Mouse (Mus musculus): ENCODE results near the gene Psma7. TPM values are rescaled to one million over a fixed set of nuclear protein-coding genes. Genes with fewer than 3 reads are reported as not detected.

Psma7 gene
- polyA plus RNA-seq, 1 experiment, result 87.4 TPM

DNA sequence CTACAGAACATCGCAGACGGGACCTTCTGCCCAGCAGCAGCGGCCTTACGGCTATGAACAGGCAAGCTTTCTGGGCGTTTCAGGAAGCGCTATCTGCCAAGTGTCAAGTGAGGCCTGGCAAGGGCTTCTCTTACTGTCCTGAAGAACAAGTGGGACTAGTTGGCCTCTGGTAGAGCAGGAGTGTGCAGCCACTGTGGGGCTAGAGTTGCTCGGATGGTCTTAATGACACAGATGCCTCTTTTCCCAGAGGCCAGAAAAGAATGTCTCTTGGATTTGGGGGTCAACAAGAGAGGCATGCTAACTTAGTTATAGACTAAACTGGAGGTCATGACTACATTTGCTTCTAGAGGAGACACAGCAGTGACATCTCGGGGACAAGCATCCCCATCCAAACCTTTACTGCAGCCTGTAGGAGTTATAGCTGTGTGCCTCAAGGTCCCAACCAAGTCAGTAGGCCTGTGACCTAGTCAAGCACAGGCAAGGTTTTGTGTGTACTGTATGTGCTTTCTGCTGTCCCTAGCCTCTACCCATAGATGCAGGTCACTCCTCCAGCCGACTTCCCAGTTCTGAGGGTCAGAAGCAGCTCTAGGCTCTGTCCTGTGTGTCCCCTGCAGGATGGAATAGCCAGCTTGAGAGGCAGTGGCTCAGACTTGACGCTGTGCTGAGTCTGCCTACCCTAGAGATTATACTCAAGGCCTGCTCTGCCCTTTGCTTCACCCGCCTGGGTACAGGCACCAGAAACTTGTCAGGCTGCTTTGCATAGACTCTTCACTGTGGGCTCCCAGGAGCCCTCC is 21.3 kb upstream of the Psma7 start:
- Histone ChIP-seq H3K4me3 (ENCODE audit: extremely low read depth, insufficient read depth, insufficient read length) (no peak overlapping the region), H3K27ac (ENCODE audit: insufficient read depth, low read length) (no peak overlapping the region), H3K27me3 (ENCODE audit: control insufficient read depth, insufficient read depth, low read length) (no peaks in the 10 kb centered on the region), H3K36me3 (ENCODE audit: control insufficient read depth, insufficient read depth, low read length) (peaks cover 19% of the 10 kb centered on the region), H3K4me1 (ENCODE audit: control insufficient read depth, insufficient read depth, insufficient read length) (no peaks in the 10 kb centered on the region)
- no peak for DNase-seq (ENCODE audit: low read depth in 1 of 2, low spot score in 2 of 2)
- TF ChIP-seq CTCF (IDR thresholded peaks at IDR 0.05; ENCODE audit: extremely low read depth, insufficient read depth, insufficient read length, insufficient replicate concordance) (no peak), POLR2A (IDR thresholded peaks at IDR 0.05; ENCODE audit: low read depth, low read length) (no peak)
- WGBS, result 92% methylated on average over 11 of the region's 11 CpGs

- no peak for DNase-seq (ENCODE audit: low read depth in 1 of 2, low spot score in 2 of 2)
- Histone ChIP-seq H3K4me3 (ENCODE audit: extremely low read depth, insufficient read depth, insufficient read length) (no peak overlapping the region), H3K4me1 (ENCODE audit: control insufficient read depth, insufficient read depth, insufficient read length) (peaks cover 2% of the 10 kb centered on the region; the same call in 1 of the 2 replicates), H3K27me3 (ENCODE audit: control insufficient read depth, insufficient read depth, low read length) (no peaks in the 10 kb centered on the region), H3K27ac (ENCODE audit: insufficient read depth, low read length) (no peak overlapping the region), H3K36me3 (ENCODE audit: control insufficient read depth, insufficient read depth, low read length) (peaks cover 7% of the 10 kb centered on the region)
- TF ChIP-seq CTCF (IDR thresholded peaks at IDR 0.05; ENCODE audit: extremely low read depth, insufficient read depth, insufficient read length, insufficient replicate concordance) (no peak), POLR2A (IDR thresholded peaks at IDR 0.05; ENCODE audit: low read depth, low read length) (no peak)
- WGBS, result 96% methylated on average over 9 of the region's 9 CpGs
These were observed 10.8 kb upstream of the Psma7 start for GRCm38 (mm10) chr2:180053001-180053400.

- H3K4me3 ChIP-seq (ENCODE audit: extremely low read depth, insufficient read depth, insufficient read length), result no peak overlapping the region
- no peaks in the 10 kb centered on the region for H3K27me3 ChIP-seq (ENCODE audit: control insufficient read depth, insufficient read depth, low read length)
- peaks cover 2% of the 10 kb centered on the region; the same call in 1 of the 2 replicates for H3K4me1 ChIP-seq (ENCODE audit: control insufficient read depth, insufficient read depth, insufficient read length)
- no peak overlapping the region for H3K27ac ChIP-seq (ENCODE audit: insufficient read depth, low read length)
- H3K36me3 ChIP-seq (ENCODE audit: control insufficient read depth, insufficient read depth, low read length), result peaks cover 6% of the 10 kb centered on the region
- WGBS, result 94% methylated on average over 14 of the region's 14 CpGs
- no peak for TF ChIP-seq POLR2A (IDR thresholded peaks at IDR 0.05; ENCODE audit: low read depth, low read length)
- TF ChIP-seq CTCF (IDR thresholded peaks at IDR 0.05; ENCODE audit: extremely low read depth, insufficient read depth, insufficient read length, insufficient replicate concordance), result peak; percentile 18; the same call in 1 of the 2 replicates
- DNase-seq (ENCODE audit: low read depth in 1 of 2, low spot score in 2 of 2), result peak in 1 of 2 experiments; percentile 22
These were observed 9.9 kb upstream of the Psma7 start for GRCm38 (mm10) chr2:180051986-180052733.

DNA sequence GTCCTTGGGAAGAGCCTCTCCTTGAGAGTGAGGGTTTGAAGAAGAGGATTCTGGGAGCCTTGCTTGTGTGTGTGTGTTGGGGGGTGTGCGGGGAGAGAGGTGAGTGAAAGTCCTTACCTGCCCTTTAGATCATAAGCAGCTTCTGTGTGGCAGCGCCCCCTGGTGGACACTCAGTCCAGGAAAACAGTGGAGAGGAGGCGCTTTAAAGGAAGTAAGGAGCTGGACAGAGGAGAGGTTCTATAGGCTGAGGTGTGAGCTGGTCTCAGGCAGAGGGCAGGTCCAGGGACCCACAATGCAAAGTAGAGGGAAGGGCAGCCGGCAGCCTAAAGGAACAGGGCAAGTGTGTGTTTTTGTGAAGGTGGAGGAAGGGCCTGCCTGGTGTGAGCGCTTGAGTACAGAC is 8.8 kb upstream of the Psma7 start:
- no peak overlapping the region for H3K4me3 ChIP-seq (ENCODE audit: extremely low read depth, insufficient read depth, insufficient read length)
- H3K27me3 ChIP-seq (ENCODE audit: control insufficient read depth, insufficient read depth, low read length), result no peaks in the 10 kb centered on the region
- WGBS, result 24% methylated on average over 5 of the region's 5 CpGs
- peaks cover 2% of the 10 kb centered on the region; the same call in 1 of the 2 replicates for H3K4me1 ChIP-seq (ENCODE audit: control insufficient read depth, insufficient read depth, insufficient read length)
- TF ChIP-seq CTCF (IDR thresholded peaks at IDR 0.05; ENCODE audit: extremely low read depth, insufficient read depth, insufficient read length, insufficient replicate concordance) (peak; percentile 86; the same call in 1 of the 2 replicates), POLR2A (IDR thresholded peaks at IDR 0.05; ENCODE audit: low read depth, low read length) (no peak)
- H3K36me3 ChIP-seq (ENCODE audit: control insufficient read depth, insufficient read depth, low read length), result peaks cover 6% of the 10 kb centered on the region
- DNase-seq (ENCODE audit: low read depth in 1 of 2, low spot score in 2 of 2), result peak; percentile 57 to 79
- no peak overlapping the region for H3K27ac ChIP-seq (ENCODE audit: insufficient read depth, low read length)

- Histone ChIP-seq H3K4me1 (ENCODE audit: control insufficient read depth, insufficient read depth, insufficient read length) (peaks cover 8% of the 10 kb centered on the region), H3K27me3 (ENCODE audit: control insufficient read depth, insufficient read depth, low read length) (no peaks in the 10 kb centered on the region), H3K27ac (ENCODE audit: insufficient read depth, low read length) (no peak overlapping the region), H3K4me3 (ENCODE audit: extremely low read depth, insufficient read depth, insufficient read length) (no peak overlapping the region), H3K36me3 (ENCODE audit: control insufficient read depth, insufficient read depth, low read length) (no peaks in the 10 kb centered on the region)
- no peak for TF ChIP-seq POLR2A (IDR thresholded peaks at IDR 0.05; ENCODE audit: low read depth, low read length)
- no peak for TF ChIP-seq CTCF (IDR thresholded peaks at IDR 0.05; ENCODE audit: extremely low read depth, insufficient read depth, insufficient read length, insufficient replicate concordance)
- DNase-seq (ENCODE audit: low read depth in 1 of 2, low spot score in 2 of 2), result no peak
- 96% methylated on average over 18 of the region's 18 CpGs for WGBS
These were observed 5.9 kb upstream of the Psma7 start for GRCm38 (mm10) chr2:180047980-180048635.

DNA sequence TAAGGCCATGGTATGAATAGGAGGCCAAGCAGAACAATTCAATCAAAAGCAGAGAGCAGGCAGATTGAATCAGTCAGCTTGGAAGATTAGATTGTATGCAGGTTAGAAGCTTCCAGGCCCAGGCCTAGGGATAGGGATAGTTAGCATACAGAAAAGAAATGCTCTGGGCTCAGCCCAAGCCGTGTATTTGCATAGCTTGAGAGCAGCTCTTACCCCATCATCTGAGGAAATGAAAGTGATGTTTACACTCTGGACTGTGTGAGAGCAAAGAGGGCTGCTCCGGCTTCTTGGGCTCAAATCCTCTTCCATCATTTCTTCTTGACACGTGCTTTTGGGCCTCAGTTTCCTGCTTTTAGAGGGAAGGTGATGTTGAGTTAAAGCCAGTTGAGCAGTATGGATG is 5.3 kb upstream of the Psma7 start:
- H3K27me3 ChIP-seq (ENCODE audit: control insufficient read depth, insufficient read depth, low read length), result no peaks in the 10 kb centered on the region
- H3K27ac ChIP-seq (ENCODE audit: insufficient read depth, low read length), result no peak overlapping the region
- H3K4me1 ChIP-seq (ENCODE audit: control insufficient read depth, insufficient read depth, insufficient read length), result peaks cover 9% of the 10 kb centered on the region
- DNase-seq (ENCODE audit: low read depth in 1 of 2, low spot score in 2 of 2), result no peak
- H3K36me3 ChIP-seq (ENCODE audit: control insufficient read depth, insufficient read depth, low read length), result no peaks in the 10 kb centered on the region
- WGBS, result 79% methylated on average over 3 of the region's 3 CpGs
- TF ChIP-seq POLR2A (IDR thresholded peaks at IDR 0.05; ENCODE audit: low read depth, low read length) (no peak), CTCF (IDR thresholded peaks at IDR 0.05; ENCODE audit: extremely low read depth, insufficient read depth, insufficient read length, insufficient replicate concordance) (no peak)
- H3K4me3 ChIP-seq (ENCODE audit: extremely low read depth, insufficient read depth, insufficient read length), result no peak overlapping the region

Data from spleen, adult 2 months (tissue).